Mouse (Mus musculus): ENCODE measurements around the gene Lhx2. TPM values are rescaled to one million over a fixed set of nuclear protein-coding genes. Genes with fewer than 3 reads are reported as not detected.

Lhx2 gene
- polyA plus RNA-seq, 1 experiment = 0.32 TPM

- Histone ChIP-seq H3K4me3 (ENCODE audit: insufficient read depth, low read length) (no peak overlapping the region), H3K27ac (ENCODE audit: insufficient read depth, low read depth, low read length) (no peak overlapping the region), H3K4me1 (ENCODE audit: control insufficient read depth, insufficient read depth, low read length) (no peaks in the 10 kb centered on the region)
- no peak for TF ChIP-seq CTCF (IDR thresholded peaks at IDR 0.05; ENCODE audit: low read depth, low read length)
- no peak for TF ChIP-seq POLR2A (IDR thresholded peaks at IDR 0.05; ENCODE audit: borderline replicate concordance, low read depth, low read length)
Observed at GRCm38 (mm10) chr2:38397882-38398281, 58.8 kb downstream of the Lhx2 start.

GRCm38 (mm10) chr2:38402611-38403010, 63.5 kb downstream of the Lhx2 start:
- TF ChIP-seq POLR2A (IDR thresholded peaks at IDR 0.05; ENCODE audit: borderline replicate concordance, low read depth, low read length) = no peak
- TF ChIP-seq CTCF (IDR thresholded peaks at IDR 0.05; ENCODE audit: low read depth, low read length) = no peak
- Histone ChIP-seq H3K4me1 (ENCODE audit: control insufficient read depth, insufficient read depth, low read length) (no peaks in the 10 kb centered on the region), H3K4me3 (ENCODE audit: insufficient read depth, low read length) (no peak overlapping the region)

GRCm38 (mm10) chr2:38403231-38403630, 64.2 kb downstream of the Lhx2 start:
- H3K27ac ChIP-seq (ENCODE audit: insufficient read depth, low read depth, low read length) = no peak overlapping the region
- TF ChIP-seq CTCF (IDR thresholded peaks at IDR 0.05; ENCODE audit: low read depth, low read length) = no peak
- TF ChIP-seq POLR2A (IDR thresholded peaks at IDR 0.05; ENCODE audit: borderline replicate concordance, low read depth, low read length) = no peak
- no peaks in the 10 kb centered on the region for H3K4me1 ChIP-seq (ENCODE audit: control insufficient read depth, insufficient read depth, low read length)
- H3K4me3 ChIP-seq (ENCODE audit: insufficient read depth, low read length) = no peak overlapping the region

More at GRCm38 (mm10) chr2:38402611-38403010, 63.5 kb downstream of the Lhx2 start:
- H3K27ac ChIP-seq (ENCODE audit: insufficient read depth, low read depth, low read length) = no peak overlapping the region

- no peak for TF ChIP-seq POLR2A (IDR thresholded peaks at IDR 0.05; ENCODE audit: borderline replicate concordance, low read depth, low read length)
- TF ChIP-seq CTCF (IDR thresholded peaks at IDR 0.05; ENCODE audit: low read depth, low read length) = no peak
- no peak overlapping the region for H3K27ac ChIP-seq (ENCODE audit: insufficient read depth, low read depth, low read length)
- no peak overlapping the region for H3K4me3 ChIP-seq (ENCODE audit: insufficient read depth, low read length)
- H3K4me1 ChIP-seq (ENCODE audit: control insufficient read depth, insufficient read depth, low read length) = no peaks in the 10 kb centered on the region
Observed at GRCm38 (mm10) chr2:38404007-38404596, 65.0 kb downstream of the Lhx2 start.

GRCm38 (mm10) chr2:38405356-38405755, 66.3 kb downstream of the Lhx2 start:
- TF ChIP-seq POLR2A (IDR thresholded peaks at IDR 0.05; ENCODE audit: borderline replicate concordance, low read depth, low read length) = no peak
- no peak for TF ChIP-seq CTCF (IDR thresholded peaks at IDR 0.05; ENCODE audit: low read depth, low read length)
- no peak overlapping the region for H3K27ac ChIP-seq (ENCODE audit: insufficient read depth, low read depth, low read length)
- no peaks in the 10 kb centered on the region for H3K4me1 ChIP-seq (ENCODE audit: control insufficient read depth, insufficient read depth, low read length)
- H3K4me3 ChIP-seq (ENCODE audit: insufficient read depth, low read length) = no peak overlapping the region

- H3K4me3 ChIP-seq (ENCODE audit: insufficient read depth, low read length) = no peak overlapping the region
- TF ChIP-seq CTCF (IDR thresholded peaks at IDR 0.05; ENCODE audit: low read depth, low read length) (no peak), POLR2A (IDR thresholded peaks at IDR 0.05; ENCODE audit: borderline replicate concordance, low read depth, low read length) (no peak)
- no peak overlapping the region for H3K27ac ChIP-seq (ENCODE audit: insufficient read depth, low read depth, low read length)
- no peaks in the 10 kb centered on the region for H3K4me1 ChIP-seq (ENCODE audit: control insufficient read depth, insufficient read depth, low read length)
Observed at GRCm38 (mm10) chr2:38409309-38409708, 70.2 kb downstream of the Lhx2 start.

- Histone ChIP-seq H3K4me1 (ENCODE audit: control insufficient read depth, insufficient read depth, low read length) (no peaks in the 10 kb centered on the region), H3K4me3 (ENCODE audit: insufficient read depth, low read length) (no peak overlapping the region), H3K27ac (ENCODE audit: insufficient read depth, low read depth, low read length) (no peak overlapping the region)
- TF ChIP-seq CTCF (IDR thresholded peaks at IDR 0.05; ENCODE audit: low read depth, low read length) (no peak), POLR2A (IDR thresholded peaks at IDR 0.05; ENCODE audit: borderline replicate concordance, low read depth, low read length) (no peak)
Observed at GRCm38 (mm10) chr2:38410227-38410626, 71.1 kb downstream of the Lhx2 start.

GRCm38 (mm10) chr2:38412599-38413177, 73.6 kb downstream of the Lhx2 start:
- TF ChIP-seq POLR2A (IDR thresholded peaks at IDR 0.05; ENCODE audit: borderline replicate concordance, low read depth, low read length) (no peak), CTCF (IDR thresholded peaks at IDR 0.05; ENCODE audit: low read depth, low read length) (no peak)
- Histone ChIP-seq H3K4me1 (ENCODE audit: control insufficient read depth, insufficient read depth, low read length) (no peaks in the 10 kb centered on the region), H3K27ac (ENCODE audit: insufficient read depth, low read depth, low read length) (no peak overlapping the region), H3K4me3 (ENCODE audit: insufficient read depth, low read length) (no peak overlapping the region)

GRCm38 (mm10) chr2:38417970-38418369, 78.9 kb downstream of the Lhx2 start:
- H3K27ac ChIP-seq (ENCODE audit: insufficient read depth, low read depth, low read length) = no peak overlapping the region
- TF ChIP-seq CTCF (IDR thresholded peaks at IDR 0.05; ENCODE audit: low read depth, low read length) (no peak), POLR2A (IDR thresholded peaks at IDR 0.05; ENCODE audit: borderline replicate concordance, low read depth, low read length) (no peak)
- H3K4me3 ChIP-seq (ENCODE audit: insufficient read depth, low read length) = no peak overlapping the region
- H3K4me1 ChIP-seq (ENCODE audit: control insufficient read depth, insufficient read depth, low read length) = no peaks in the 10 kb centered on the region

Other genes with a start within 250 kb of the Lhx2 start
- gene Dennd1a, start 51.9 kb upstream of the Lhx2 start, polyA plus RNA-seq (2012; ENCODE audit: insufficient read depth, insufficient read length, missing spikeins) = 73.7 and 78.8 TPM in 2 replicates
- gene Nek6, start 172.4 kb downstream of the Lhx2 start, polyA plus RNA-seq (2012; ENCODE audit: insufficient read depth, insufficient read length, missing spikeins) = 15.8 and 17.0 TPM in 2 replicates